Mouse (Mus musculus) embryonic fibroblast, embryonic 13.5 days (primary cell): ENCODE data around the gene Chrd.

Source experiments
- CTCF ChIP-seq: IDR thresholded peaks from 2 replicates; pipeline ENCODE4 v1.5.1; 2011; ENCODE audit warnings: mild to moderate bottlenecking, control low read depth, low read length, moderate library complexity, borderline replicate concordance; ENCODE audit not compliant: insufficient read depth
- POLR2A ChIP-seq: IDR thresholded peaks from 2 replicates; pipeline ENCODE4 v1.6.1; 2011; ENCODE audit warnings: low read depth, mild to moderate bottlenecking, control low read depth, low read length, moderate library complexity

DNA sequence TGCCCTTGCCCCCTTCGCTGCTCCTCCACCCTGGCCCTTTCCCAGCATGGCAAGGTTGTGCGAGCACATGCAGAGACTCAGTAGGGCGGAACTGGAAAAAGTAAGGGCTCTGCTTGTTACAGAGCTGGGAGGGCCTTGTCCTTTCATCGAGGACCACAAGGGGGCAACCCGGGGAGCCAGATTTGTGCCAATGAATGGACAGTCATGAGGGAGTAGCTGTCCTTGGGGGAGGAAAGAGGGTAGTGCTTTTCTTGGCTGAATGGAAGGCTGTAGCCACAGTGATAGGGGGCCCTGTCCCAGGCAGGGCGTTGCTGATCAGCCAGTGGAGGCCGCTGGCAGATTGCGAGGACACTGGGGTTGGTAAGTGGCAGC, 30.4 kb upstream of the Chrd start:
- no peak for TF ChIP-seq CTCF
- no peak for TF ChIP-seq POLR2A
